Mouse (Mus musculus): ENCODE measurements around the gene Pdcd10. TPM values are rescaled to one million over a fixed set of nuclear protein-coding genes. Genes with fewer than 3 reads are reported as not detected.

Gene Pdcd10
- 129 and 146 TPM in 2 replicates for total RNA-seq (2017)

- peak; percentile 89 to 90 for ATAC-seq (replicated peaks in 1 of 2; ENCODE audit: insufficient read depth in 1 of 2, low FRiP score in 2 of 2, low TSS enrichment in 1 of 2, low read depth in 1 of 2, poor library complexity in 2 of 2, severe bottlenecking in 2 of 2)
Observed at GRCm38 (mm10) chr3:75556695-75557291, at the start of gene Pdcd10. TSS of gene Pdcd10 (minus strand) at chr3:75556856.

DNA sequence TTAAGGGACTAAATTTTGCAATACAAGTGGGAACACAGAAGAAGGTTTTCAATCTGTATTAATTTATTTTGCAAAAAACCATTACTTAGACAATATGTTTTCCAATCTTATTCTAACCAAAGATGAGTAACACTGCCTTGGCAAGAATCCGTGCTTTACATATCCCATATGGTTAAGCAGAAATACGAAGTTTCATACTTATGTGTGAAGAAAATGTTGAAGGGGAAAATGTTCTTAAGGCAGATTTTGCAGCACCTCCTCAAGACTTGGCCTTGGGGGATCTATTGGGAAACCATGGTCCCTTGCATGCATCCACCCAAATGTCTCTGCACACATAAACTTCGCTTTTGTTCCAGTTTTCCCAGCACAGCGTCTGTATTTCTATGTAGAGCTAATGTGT lies 28.2 kb upstream of the Pdcd10 start:
- no peak for ATAC-seq (replicated peaks in 1 of 2; ENCODE audit: insufficient read depth in 1 of 2, low FRiP score in 2 of 2, low TSS enrichment in 1 of 2, low read depth in 1 of 2, poor library complexity in 2 of 2, severe bottlenecking in 2 of 2)

GRCm38 (mm10) chr3:75583293-75583692 lies 26.6 kb upstream of the Pdcd10 start:
- ATAC-seq (replicated peaks in 1 of 2; ENCODE audit: insufficient read depth in 1 of 2, low FRiP score in 2 of 2, low TSS enrichment in 1 of 2, low read depth in 1 of 2, poor library complexity in 2 of 2, severe bottlenecking in 2 of 2): no peak

GRCm38 (mm10) chr3:75579352-75579751 lies 22.7 kb upstream of the Pdcd10 start:
- ATAC-seq (replicated peaks in 1 of 2; ENCODE audit: insufficient read depth in 1 of 2, low FRiP score in 2 of 2, low TSS enrichment in 1 of 2, low read depth in 1 of 2, poor library complexity in 2 of 2, severe bottlenecking in 2 of 2): no peak; a peak in 1 of 4 replicates

GRCm38 (mm10) chr3:75575582-75575981 lies 18.9 kb upstream of the Pdcd10 start:
- ATAC-seq (replicated peaks in 1 of 2; ENCODE audit: insufficient read depth in 1 of 2, low FRiP score in 2 of 2, low TSS enrichment in 1 of 2, low read depth in 1 of 2, poor library complexity in 2 of 2, severe bottlenecking in 2 of 2): no peak

GRCm38 (mm10) chr3:75574074-75574473 lies 17.4 kb upstream of the Pdcd10 start:
- peak in 1 of 2 experiments; percentile 56; a peak in 1 of 4 replicates for ATAC-seq (replicated peaks in 1 of 2; ENCODE audit: insufficient read depth in 1 of 2, low FRiP score in 2 of 2, low TSS enrichment in 1 of 2, low read depth in 1 of 2, poor library complexity in 2 of 2, severe bottlenecking in 2 of 2)

DNA sequence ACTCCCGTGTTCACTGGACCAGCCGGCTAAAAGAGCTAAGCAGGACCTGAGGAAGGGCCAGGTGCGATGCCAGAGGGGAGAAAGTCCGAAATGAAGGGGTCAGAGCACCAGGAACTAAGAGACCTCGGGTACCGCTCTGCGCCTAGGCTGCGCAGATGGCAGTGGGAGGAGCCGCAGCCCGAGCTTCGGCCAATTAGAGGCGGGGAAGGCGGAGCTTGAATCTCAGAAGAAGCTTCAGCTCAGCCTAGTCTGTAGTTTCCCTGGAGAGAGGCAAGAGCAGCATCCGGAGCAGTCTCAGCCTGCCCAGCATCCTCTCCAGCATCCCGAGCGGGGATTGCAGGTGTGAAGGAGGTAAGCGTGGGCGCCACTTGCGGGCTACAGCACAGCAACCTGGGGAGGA lies 636 bp upstream of the Pdcd10 start, which contains the start of gene Serpini1:
Gene Serpini1 (plus strand): TSS at position 256 of the 400 bp plus-strand sequence.
- peak; percentile 85 to 86 for ATAC-seq (replicated peaks in 1 of 2; ENCODE audit: insufficient read depth in 1 of 2, low FRiP score in 2 of 2, low TSS enrichment in 1 of 2, low read depth in 1 of 2, poor library complexity in 2 of 2, severe bottlenecking in 2 of 2)

- peak; percentile 13 to 26 for ATAC-seq (replicated peaks in 1 of 2; ENCODE audit: insufficient read depth in 1 of 2, low FRiP score in 2 of 2, low TSS enrichment in 1 of 2, low read depth in 1 of 2, poor library complexity in 2 of 2, severe bottlenecking in 2 of 2)
Observed at GRCm38 (mm10) chr3:75556121-75556694, 448 bp downstream of the Pdcd10 start.

GRCm38 (mm10) chr3:75551248-75551647 lies 5.4 kb downstream of the Pdcd10 start:
- no peak for ATAC-seq (replicated peaks in 1 of 2; ENCODE audit: insufficient read depth in 1 of 2, low FRiP score in 2 of 2, low TSS enrichment in 1 of 2, low read depth in 1 of 2, poor library complexity in 2 of 2, severe bottlenecking in 2 of 2)

- no peak for ATAC-seq (replicated peaks in 1 of 2; ENCODE audit: insufficient read depth in 1 of 2, low FRiP score in 2 of 2, low TSS enrichment in 1 of 2, low read depth in 1 of 2, poor library complexity in 2 of 2, severe bottlenecking in 2 of 2)
Observed at GRCm38 (mm10) chr3:75544287-75544686, 12.4 kb downstream of the Pdcd10 start.

- ATAC-seq (replicated peaks in 1 of 2; ENCODE audit: insufficient read depth in 1 of 2, low FRiP score in 2 of 2, low TSS enrichment in 1 of 2, low read depth in 1 of 2, poor library complexity in 2 of 2, severe bottlenecking in 2 of 2): no peak
Observed at GRCm38 (mm10) chr3:75542852-75543251, 13.8 kb downstream of the Pdcd10 start.

GRCm38 (mm10) chr3:75541259-75541658 lies 15.4 kb downstream of the Pdcd10 start:
- ATAC-seq (replicated peaks in 1 of 2; ENCODE audit: insufficient read depth in 1 of 2, low FRiP score in 2 of 2, low TSS enrichment in 1 of 2, low read depth in 1 of 2, poor library complexity in 2 of 2, severe bottlenecking in 2 of 2): no peak

GRCm38 (mm10) chr3:75534045-75534834 lies 22.4 kb downstream of the Pdcd10 start:
- ATAC-seq (replicated peaks in 1 of 2; ENCODE audit: insufficient read depth in 1 of 2, low FRiP score in 2 of 2, low TSS enrichment in 1 of 2, low read depth in 1 of 2, poor library complexity in 2 of 2, severe bottlenecking in 2 of 2): no peak

GRCm38 (mm10) chr3:75531074-75531473 lies 25.6 kb downstream of the Pdcd10 start:
- no peak for ATAC-seq (replicated peaks in 1 of 2; ENCODE audit: insufficient read depth in 1 of 2, low FRiP score in 2 of 2, low TSS enrichment in 1 of 2, low read depth in 1 of 2, poor library complexity in 2 of 2, severe bottlenecking in 2 of 2)

DNA sequence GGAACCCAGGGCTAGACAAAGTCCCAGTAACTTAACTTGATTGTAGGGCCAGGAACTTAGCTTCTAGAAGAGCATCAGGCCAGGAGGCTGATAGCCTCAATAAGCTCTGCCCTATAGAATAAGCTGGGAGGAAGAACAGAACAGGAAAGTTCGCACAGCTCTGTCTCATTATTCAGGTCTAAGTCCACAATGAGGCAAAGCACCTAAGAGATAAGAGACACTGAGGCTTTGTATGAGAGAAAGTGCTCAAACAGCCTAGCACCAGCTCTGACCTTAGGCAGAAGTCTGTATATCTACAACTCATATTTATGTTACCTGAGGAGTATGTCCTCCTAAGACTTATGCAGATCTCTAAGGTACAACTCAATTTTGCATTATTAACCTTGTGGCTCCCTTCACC lies 34.1 kb downstream of the Pdcd10 start:
- no peak for ATAC-seq (replicated peaks in 1 of 2; ENCODE audit: insufficient read depth in 1 of 2, low FRiP score in 2 of 2, low TSS enrichment in 1 of 2, low read depth in 1 of 2, poor library complexity in 2 of 2, severe bottlenecking in 2 of 2)

DNA sequence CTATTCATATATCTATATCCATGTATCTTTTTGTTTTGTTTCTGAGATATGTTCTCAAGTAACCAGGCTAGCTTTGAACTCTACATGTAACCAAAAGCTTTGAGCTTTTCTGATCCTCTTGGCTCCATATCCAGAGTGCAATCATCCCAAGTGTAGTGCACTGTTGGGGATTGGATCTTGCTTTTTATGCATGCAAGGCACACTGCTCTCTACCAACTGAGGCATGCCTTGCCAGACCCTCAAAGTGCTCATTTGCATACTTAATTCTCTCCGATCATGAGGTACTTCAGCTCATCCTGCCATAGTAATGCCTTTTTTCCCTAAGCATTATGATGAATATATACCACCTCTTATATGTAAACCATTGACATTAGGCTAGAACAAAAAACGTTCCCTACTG lies 35.3 kb downstream of the Pdcd10 start:
- no peak for ATAC-seq (replicated peaks in 1 of 2; ENCODE audit: insufficient read depth in 1 of 2, low FRiP score in 2 of 2, low TSS enrichment in 1 of 2, low read depth in 1 of 2, poor library complexity in 2 of 2, severe bottlenecking in 2 of 2)

- peak; percentile 82 to 89; a peak in 3 of 4 replicates for ATAC-seq (replicated peaks in 1 of 2; ENCODE audit: insufficient read depth in 1 of 2, low FRiP score in 2 of 2, low TSS enrichment in 1 of 2, low read depth in 1 of 2, poor library complexity in 2 of 2, severe bottlenecking in 2 of 2)
Observed at GRCm38 (mm10) chr3:75517631-75518250, 38.9 kb downstream of the Pdcd10 start.
